ENCODE assay signal across 8 mouse cellular contexts in the genomic region with DNA sequence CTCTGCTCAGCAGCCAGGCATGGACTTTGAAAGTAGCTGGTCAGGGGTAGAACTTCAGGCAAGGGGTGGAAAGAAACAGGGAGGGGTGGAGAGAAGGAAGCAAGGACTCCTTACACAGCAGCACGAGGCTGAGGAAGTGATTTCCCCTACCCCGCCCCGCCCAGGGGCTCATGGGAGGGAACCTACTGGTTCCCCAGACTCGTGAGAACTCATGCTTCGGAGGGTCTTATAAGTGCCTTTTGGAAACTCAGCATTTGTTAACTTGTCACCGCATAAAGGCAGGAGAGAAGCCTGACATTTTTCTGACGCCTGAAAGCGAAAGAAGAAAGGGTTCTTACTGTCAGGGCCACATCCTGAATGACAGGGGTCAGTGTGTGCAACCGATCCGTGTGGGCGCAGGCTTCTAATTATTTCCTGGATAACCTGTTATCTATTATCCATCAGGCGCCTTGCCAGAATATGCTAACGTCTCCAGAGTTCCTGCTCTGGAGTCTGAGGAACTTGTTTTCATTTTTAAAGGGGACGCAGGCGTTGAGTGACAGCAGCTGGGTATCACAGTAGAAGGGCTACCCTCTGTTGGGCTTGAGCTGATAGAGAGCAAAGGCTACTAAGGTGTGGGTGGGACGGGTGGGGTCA.
DNase-seq lines count a peak whose midpoint lies in the region; ATAC-seq and TF ChIP-seq lines count a peak whose summit lies in the region.

No protein-coding gene starts in this region.

- H3K27ac ChIP-seq in lung, embryonic 14.5 days (ENCODE audit: low read depth), result no peak overlapping the region

- H3K27me3 ChIP-seq in lung, embryonic 14.5 days (ENCODE audit: insufficient read depth, low read length), result no peaks in the 10 kb centered on the region

- ATAC-seq in lung, embryonic 14.5 days (ENCODE audit: insufficient read depth), result peak; percentile 66; the same call in 1 of the 2 replicates

- no peak overlapping the region; the same call in 1 of the 2 replicates for H3K9ac ChIP-seq in lung, embryonic 14.5 days

- H3K4me1 ChIP-seq in lung, embryonic 14.5 days (ENCODE audit: insufficient read depth), result peaks cover 4% of the 10 kb centered on the region; the same call in 1 of the 2 replicates

- H3K9me3 ChIP-seq in lung, embryonic 14.5 days (ENCODE audit: low read depth, low read length), result no peaks in the 10 kb centered on the region

- peak; percentile 59 to 63 for DNase-seq in B cell, adult 2 months
- peak; percentile 62 for DNase-seq in NIH3T3 (ENCODE audit: low read depth)
- peak; percentile 67 to 73 for DNase-seq in heart, adult 18-20 months
- DNase-seq in kidney, adult 11 months, result peak; percentile 76
- peak; percentile 51 for DNase-seq in lung, embryonic 14.5 days
- DNase-seq in spleen, postnatal 10 days (ENCODE audit: low spot score in 2 of 2), result peak; percentile 27 to 59
- DNase-seq in urinary bladder, adult 2 months (ENCODE audit: low spot score), result no peak
- no peak for DNase-seq in frontal cortex, postnatal 25 days (ENCODE audit: low spot score in 2 of 2)

- WGBS in lung, embryonic 14.5 days, result 17% methylated on average over 16 of the region's 16 CpGs

- H3K36me3 ChIP-seq in lung, embryonic 14.5 days (ENCODE audit: insufficient read depth), result no peaks in the 10 kb centered on the region

- peak overlapping the region; percentile 54 for H3K4me2 ChIP-seq in lung, embryonic 14.5 days

- no peak for TF ChIP-seq CTCF in lung, embryonic 14.5 days (IDR thresholded peaks at IDR 0.05; ENCODE audit: low read depth)

- H3K4me3 ChIP-seq in lung, embryonic 14.5 days (ENCODE audit: low read depth, low read length), result peak overlapping the region; percentile 12; the same call in 1 of the 2 replicates

Comparison
In these comparisons a context has a peak if more than half of its experiments do, and no peak if none do; other contexts are left out.
1. DNase-seq: peak in B cell, adult 2 months (2 of 2), NIH3T3 (single experiment), heart, adult 18-20 months (2 of 2), kidney, adult 11 months (single experiment), lung, embryonic 14.5 days (single experiment) and spleen, postnatal 10 days (2 of 2); none in urinary bladder, adult 2 months (single experiment) and frontal cortex, postnatal 25 days (0 of 2).